Mouse (Mus musculus) C2C12 (cell line): Measurements from ENCODE around the gene Grid2. TPM values are rescaled to one million over a fixed set of nuclear protein-coding genes. Genes with fewer than 3 reads are reported as not detected.

Source experiments
- H3K27me3 ChIP-seq: one replicate; pipeline ENCODE4 v1.6.1; 2011; ENCODE audit not compliant: control insufficient read depth, insufficient read depth, insufficient read length
- H3K36me3 ChIP-seq: one replicate; pipeline ENCODE4 v1.6.1; 2011; ENCODE audit not compliant: control insufficient read depth, insufficient read depth
- H3K4me3 ChIP-seq: one replicate; pipeline ENCODE4 v1.5.1; 2011; ENCODE audit warnings: mild to moderate bottlenecking, control low read depth; ENCODE audit not compliant: poor library complexity, insufficient read depth, severe bottlenecking
- H3K79me2 ChIP-seq: one replicate; pipeline ENCODE4 v1.6.1; 2011; ENCODE audit not compliant: control insufficient read depth, insufficient read depth
- H3K79me3 ChIP-seq: one replicate; pipeline ENCODE4 v1.6.1; 2011; ENCODE audit warnings: low read depth, control low read depth
- H3ac ChIP-seq: one replicate; pipeline ENCODE3; 2011; ENCODE audit warnings: low read depth; ENCODE audit not compliant: control insufficient read depth, insufficient read length
- CEBPB ChIP-seq: IDR thresholded peaks from one replicate; pipeline ENCODE4 v1.6.1; 2011; ENCODE audit warnings: low read depth, mild to moderate bottlenecking, control low read depth, moderate library complexity
- CTCF ChIP-seq: IDR thresholded peaks from one replicate; pipeline ENCODE4 v1.5.1; 2011; ENCODE audit not compliant: control insufficient read depth, insufficient read depth, insufficient read length
- FOSL1 ChIP-seq: IDR thresholded peaks from one replicate; pipeline ENCODE4 v1.8.0; 2011; ENCODE audit warnings: mild to moderate bottlenecking, low read length; ENCODE audit not compliant: poor library complexity, insufficient read depth, severe bottlenecking
- MAX ChIP-seq: IDR thresholded peaks from one replicate; pipeline ENCODE4 v1.6.1; 2011; ENCODE audit warnings: mild to moderate bottlenecking, control low read depth
- MYOD1 ChIP-seq: IDR thresholded peaks from one replicate; pipeline ENCODE4 v1.6.1; 2011; ENCODE audit warnings: low read depth; ENCODE audit not compliant: control insufficient read depth, insufficient read length
- MYOG ChIP-seq: IDR thresholded peaks from one replicate; pipeline ENCODE4 v1.6.1; 2011; ENCODE audit not compliant: control insufficient read depth, insufficient read length; ENCODE audit errors: extremely low read depth
- USF1 ChIP-seq: IDR thresholded peaks from one replicate; pipeline ENCODE4 v1.6.1; 2011; ENCODE audit warnings: low read depth, mild to moderate bottlenecking, control low read depth, moderate library complexity
- polyA plus RNA-seq: library from polyadenylated mRNA; unstranded; fragments of >200 nt; fragmentation: generic; extraction: Trizol; gene quantifications from one replicate; pipeline ENCODE4 v1.2.1, GENCODE M21; 2012; ENCODE audit warnings: missing spikeins

The Grid2 gene
- polyA plus RNA-seq, 1 experiment = not detected

DNA sequence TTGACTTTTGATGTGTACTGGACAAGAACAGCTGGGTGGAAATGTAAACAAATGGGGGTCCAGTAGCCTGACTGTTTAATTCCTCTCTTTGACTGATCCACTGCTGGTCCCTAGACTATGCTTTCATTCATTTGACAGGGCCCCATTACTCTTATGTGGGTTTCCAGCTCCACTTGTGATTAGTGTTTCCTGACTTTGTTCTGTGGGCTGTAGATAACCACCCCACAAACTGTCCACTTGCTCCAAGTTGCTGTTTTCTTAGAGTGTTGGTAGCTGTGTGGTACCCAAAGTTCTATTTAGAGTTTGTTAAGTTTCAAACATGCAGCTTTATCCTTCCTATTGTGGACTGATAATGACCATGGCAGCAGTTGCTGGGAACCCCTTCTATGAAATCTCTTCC is 1172.0 kb downstream of the Grid2 start:
- H3K4me3 ChIP-seq = no peak overlapping the region
- H3K79me2 ChIP-seq = no peaks in the 10 kb centered on the region
- no peaks in the 10 kb centered on the region for H3K79me3 ChIP-seq
- no peaks in the 10 kb centered on the region for H3K36me3 ChIP-seq
- H3K27me3 ChIP-seq = no peaks in the 10 kb centered on the region
- no peak for TF ChIP-seq USF1
- TF ChIP-seq MAX = no peak
- TF ChIP-seq FOSL1 = no peak
- no peak for TF ChIP-seq CEBPB
- TF ChIP-seq MYOG = no peak
- TF ChIP-seq CTCF = no peak
- TF ChIP-seq MYOD1 = no peak
- H3ac ChIP-seq = no peak overlapping the region

DNA sequence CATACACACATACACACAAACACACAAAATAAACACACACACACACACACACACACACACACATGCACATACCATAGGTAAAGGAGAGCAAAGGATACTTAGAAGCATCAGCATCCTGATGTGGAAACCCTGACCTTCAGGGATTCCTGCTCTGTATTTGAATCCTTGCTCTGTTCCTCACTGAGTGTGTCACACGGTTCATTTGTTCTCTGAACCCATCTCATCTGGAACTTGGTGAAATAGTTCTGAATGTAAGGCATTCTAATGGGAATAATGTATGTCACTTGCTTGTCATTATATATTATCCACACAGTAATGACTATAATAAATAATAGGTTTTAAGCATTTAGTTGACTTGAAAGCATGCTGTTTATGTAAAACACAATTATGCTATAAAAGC is 1173.2 kb downstream of the Grid2 start:
- Histone ChIP-seq H3ac (no peak overlapping the region), H3K4me3 (no peak overlapping the region), H3K36me3 (no peaks in the 10 kb centered on the region), H3K27me3 (no peaks in the 10 kb centered on the region), H3K79me3 (no peaks in the 10 kb centered on the region), H3K79me2 (no peaks in the 10 kb centered on the region)
- TF ChIP-seq FOSL1 (no peak), MYOG (no peak), MAX (no peak), USF1 (no peak), CTCF (no peak), CEBPB (no peak), MYOD1 (no peak)

GRCm38 (mm10) chr6:64448127-64448526 is 1192.5 kb downstream of the Grid2 start:
- no peaks in the 10 kb centered on the region for H3K36me3 ChIP-seq
- TF ChIP-seq CTCF (no peak), MYOG (no peak), MYOD1 (no peak), FOSL1 (no peak), CEBPB (no peak), MAX (no peak), USF1 (no peak)
- H3K4me3 ChIP-seq = no peak overlapping the region
- no peaks in the 10 kb centered on the region for H3K79me3 ChIP-seq
- H3K27me3 ChIP-seq = no peaks in the 10 kb centered on the region
- no peaks in the 10 kb centered on the region for H3K79me2 ChIP-seq
- no peak overlapping the region for H3ac ChIP-seq

GRCm38 (mm10) chr6:64448864-64449355 is 1193.2 kb downstream of the Grid2 start:
- H3K36me3 ChIP-seq = no peaks in the 10 kb centered on the region
- no peak overlapping the region for H3K4me3 ChIP-seq
- no peak overlapping the region for H3ac ChIP-seq
- no peaks in the 10 kb centered on the region for H3K27me3 ChIP-seq
- no peaks in the 10 kb centered on the region for H3K79me2 ChIP-seq
- no peaks in the 10 kb centered on the region for H3K79me3 ChIP-seq
- TF ChIP-seq CEBPB = no peak

DNA sequence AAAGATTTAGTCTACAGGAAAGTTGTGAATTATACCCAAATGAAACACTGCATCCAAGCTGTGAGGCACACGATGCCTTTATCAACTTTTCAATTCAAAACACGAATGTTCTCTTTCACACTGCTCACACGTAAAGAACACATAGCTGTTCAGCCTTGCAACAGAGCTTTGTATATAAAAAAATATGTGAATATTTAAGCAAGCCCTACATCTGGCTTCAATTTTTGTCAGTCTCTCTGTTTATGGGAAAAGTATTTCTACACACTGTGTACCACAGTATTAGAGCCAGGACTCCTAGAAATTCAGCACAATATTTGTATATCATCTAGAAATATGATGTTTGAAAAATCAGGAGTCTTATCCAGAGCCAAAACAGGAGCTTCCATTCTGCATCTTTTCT is 1195.1 kb downstream of the Grid2 start:
- H3K36me3 ChIP-seq = no peaks in the 10 kb centered on the region
- no peak overlapping the region for H3ac ChIP-seq
- no peaks in the 10 kb centered on the region for H3K79me3 ChIP-seq
- H3K4me3 ChIP-seq = no peak overlapping the region
- no peaks in the 10 kb centered on the region for H3K27me3 ChIP-seq
- TF ChIP-seq MAX (no peak), MYOD1 (no peak), MYOG (no peak), CEBPB (no peak), USF1 (no peak), FOSL1 (no peak), CTCF (no peak)
- no peaks in the 10 kb centered on the region for H3K79me2 ChIP-seq

GRCm38 (mm10) chr6:64479884-64480283 is 1224.2 kb downstream of the Grid2 start:
- H3K79me2 ChIP-seq = no peaks in the 10 kb centered on the region
- no peak overlapping the region for H3K4me3 ChIP-seq
- H3ac ChIP-seq = no peak overlapping the region
- no peaks in the 10 kb centered on the region for H3K36me3 ChIP-seq
- TF ChIP-seq MYOG (no peak), FOSL1 (no peak), CEBPB (no peak), MYOD1 (no peak), USF1 (no peak), CTCF (no peak), MAX (no peak)
- H3K79me3 ChIP-seq = no peaks in the 10 kb centered on the region
- H3K27me3 ChIP-seq = no peaks in the 10 kb centered on the region
